Mouse (Mus musculus): ENCODE results near the gene Zfp280b.

Gene Zfp280b

GRCm38 (mm10) chr10:76032402-76033118, at the start of gene Zfp280b:
Zfp280b (plus strand) TSS chr10:76032650.
- DNase-seq (ENCODE audit: low spot score in 2 of 2) = peak; percentile 95 to 96

GRCm38 (mm10) chr10:75990430-75991042, 41.9 kb upstream of the Zfp280b start:
- DNase-seq (ENCODE audit: low spot score in 2 of 2) = no peak

GRCm38 (mm10) chr10:75993616-75994240, 38.7 kb upstream of the Zfp280b start:
- DNase-seq (ENCODE audit: low spot score in 2 of 2) = no peak

GRCm38 (mm10) chr10:75994531-75995210, 37.8 kb upstream of the Zfp280b start:
- peak in 1 of 2 experiments; percentile 5 for DNase-seq (ENCODE audit: low spot score in 2 of 2)

DNA sequence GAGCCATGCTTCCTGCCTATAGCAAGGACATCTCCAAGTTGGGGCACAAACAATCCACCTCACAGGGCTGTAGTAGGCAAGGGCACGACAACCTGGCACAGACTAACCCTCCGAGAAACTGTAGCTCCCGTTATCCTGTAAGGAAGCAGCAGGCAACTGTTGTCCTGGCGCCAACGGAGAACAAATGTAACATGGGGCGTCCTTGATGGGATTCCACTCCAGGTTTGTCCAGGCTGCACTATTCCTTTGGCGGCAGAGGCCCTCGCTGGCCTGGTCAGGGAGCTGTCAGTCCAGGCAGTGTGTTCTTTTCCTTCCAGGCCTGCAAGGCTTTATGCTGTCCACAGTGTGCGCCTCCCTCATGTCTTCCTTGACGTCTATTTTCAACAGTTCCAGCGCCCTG, 37.0 kb upstream of the Zfp280b start:
- no peak for DNase-seq (ENCODE audit: low spot score in 2 of 2)

GRCm38 (mm10) chr10:75996315-75996714, 36.1 kb upstream of the Zfp280b start:
- DNase-seq (ENCODE audit: low spot score in 2 of 2) = no peak

- DNase-seq (ENCODE audit: low spot score in 2 of 2) = no peak
These were observed 31.3 kb upstream of the Zfp280b start for GRCm38 (mm10) chr10:76001160-76001559.

DNA sequence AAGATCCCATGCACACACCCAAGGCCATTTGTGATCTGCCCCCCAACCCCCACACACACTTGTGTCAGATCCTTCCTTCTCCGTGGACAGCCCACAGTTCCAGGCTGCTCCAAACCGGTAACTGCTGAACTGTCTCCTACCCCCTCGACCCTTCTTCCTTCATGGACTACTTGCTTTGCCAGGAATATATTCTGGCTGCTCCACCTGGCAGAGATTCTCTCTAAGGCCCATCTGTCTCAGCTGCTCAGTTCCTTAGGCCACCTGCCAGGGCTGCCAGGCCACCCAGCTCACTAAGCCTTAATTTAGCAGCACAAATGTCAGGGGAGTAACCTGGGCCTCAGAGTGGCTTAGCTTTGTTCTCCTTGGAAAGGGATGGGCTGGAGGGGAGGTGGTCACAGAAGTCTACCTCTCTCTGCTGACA, 30.3 kb upstream of the Zfp280b start:
- no peak for DNase-seq (ENCODE audit: low spot score in 2 of 2)

DNA sequence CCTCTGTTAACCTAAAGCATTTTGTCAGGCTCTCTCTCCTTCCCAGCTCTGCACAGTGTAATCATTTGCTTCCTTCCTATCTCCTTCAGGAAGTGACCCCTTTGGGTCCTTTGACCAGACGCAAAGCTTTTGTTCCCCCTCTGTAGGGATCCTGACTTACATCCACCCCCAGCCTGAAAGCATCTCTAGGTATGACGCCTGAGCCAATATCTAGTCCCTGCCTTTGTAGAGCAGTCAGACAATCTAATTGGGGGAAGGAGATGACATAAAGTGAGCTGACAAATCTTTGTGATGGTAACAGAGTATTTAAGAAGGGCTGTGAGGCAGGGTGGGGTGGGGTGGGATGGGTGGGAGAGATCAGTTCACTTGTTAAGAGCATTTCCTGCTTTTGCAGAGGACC, 29.8 kb upstream of the Zfp280b start:
- no peak for DNase-seq (ENCODE audit: low spot score in 2 of 2)

- no peak for DNase-seq (ENCODE audit: low spot score in 2 of 2)
These were observed 29.2 kb upstream of the Zfp280b start for GRCm38 (mm10) chr10:76003221-76003620.

GRCm38 (mm10) chr10:76006385-76006784, 26.1 kb upstream of the Zfp280b start:
- no peak for DNase-seq (ENCODE audit: low spot score in 2 of 2)

DNA sequence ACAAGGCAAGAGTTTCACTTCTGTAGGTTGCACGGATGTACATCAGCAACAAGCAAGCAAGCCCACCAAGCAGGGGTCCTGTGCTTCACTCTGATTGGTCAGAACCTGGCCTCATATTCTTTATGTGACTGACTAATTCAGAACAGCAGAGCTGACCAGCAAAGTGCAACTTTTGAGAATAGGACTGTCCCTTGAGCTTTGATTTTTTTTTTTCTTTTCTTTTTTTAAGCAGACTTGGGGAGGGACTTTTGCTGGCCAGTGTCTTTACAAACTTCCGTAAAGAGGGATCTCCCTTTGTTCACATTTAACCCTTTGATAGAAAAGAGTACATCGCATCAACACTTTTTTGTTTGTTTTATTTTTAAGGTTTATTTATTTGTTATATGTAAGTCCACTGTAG, 22.6 kb upstream of the Zfp280b start:
- DNase-seq (ENCODE audit: low spot score in 2 of 2) = no peak

GRCm38 (mm10) chr10:76012922-76013321, 19.5 kb upstream of the Zfp280b start:
- no peak for DNase-seq (ENCODE audit: low spot score in 2 of 2)

DNA sequence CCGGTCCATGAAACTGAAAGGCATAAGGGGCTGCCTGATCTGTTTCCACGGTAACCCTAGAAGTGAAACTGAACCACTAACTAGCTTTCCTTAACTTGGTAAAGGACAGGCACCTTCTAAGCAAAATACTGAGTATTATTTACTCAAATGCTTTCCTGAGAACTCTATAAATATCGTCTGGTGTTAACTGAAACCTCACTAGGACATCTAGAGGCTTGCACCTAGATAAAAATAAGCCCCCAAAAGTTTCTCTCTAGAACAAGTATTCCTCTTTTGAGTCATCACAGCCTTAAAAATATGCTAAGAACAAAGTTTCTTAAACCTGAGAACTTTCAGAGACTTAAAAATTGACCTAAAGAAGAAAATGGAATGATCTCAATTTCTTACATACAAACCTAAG, 15.6 kb upstream of the Zfp280b start:
- DNase-seq (ENCODE audit: low spot score in 2 of 2) = no peak

GRCm38 (mm10) chr10:76021728-76022127, 10.7 kb upstream of the Zfp280b start:
- DNase-seq (ENCODE audit: low spot score in 2 of 2) = no peak

GRCm38 (mm10) chr10:76023921-76024320, 8.5 kb upstream of the Zfp280b start:
- DNase-seq (ENCODE audit: low spot score in 2 of 2) = no peak

GRCm38 (mm10) chr10:76025470-76026190, 6.8 kb upstream of the Zfp280b start:
- DNase-seq (ENCODE audit: low spot score in 2 of 2) = no peak

- no peak for DNase-seq (ENCODE audit: low spot score in 2 of 2)
These were observed 5.1 kb upstream of the Zfp280b start for GRCm38 (mm10) chr10:76027127-76028015.

- DNase-seq (ENCODE audit: low spot score in 2 of 2) = no peak
These were observed 4.5 kb upstream of the Zfp280b start for GRCm38 (mm10) chr10:76028016-76028366.

GRCm38 (mm10) chr10:76028396-76028795, 4.1 kb upstream of the Zfp280b start:
- DNase-seq (ENCODE audit: low spot score in 2 of 2) = no peak

- DNase-seq (ENCODE audit: low spot score in 2 of 2) = no peak
These were observed 3.2 kb upstream of the Zfp280b start for GRCm38 (mm10) chr10:76029276-76029675.

Measured in right cerebral cortex, adult 2 months (tissue).